Mouse (Mus musculus): ENCODE results near the gene Cnnm2. TPM values are rescaled to one million over a fixed set of nuclear protein-coding genes. Genes with fewer than 3 reads are reported as not detected.

Cnnm2 gene
- polyA plus RNA-seq, 1 experiment: 28.7 TPM

GRCm38 (mm10) chr19:46801492-46801891 lies 40.1 kb downstream of the Cnnm2 start:
- no peak overlapping the region for H3K4me3 ChIP-seq (ENCODE audit: insufficient read depth, low read depth, low read length)
- no peak overlapping the region for H3K27ac ChIP-seq (replicated peaks; ENCODE audit: low read depth, low read length)
- H3K4me1 ChIP-seq (ENCODE audit: control insufficient read depth, insufficient read depth, insufficient read length, low read length): peaks cover 3% of the 10 kb centered on the region; the same call in 1 of the 2 replicates

- H3K4me3 ChIP-seq (ENCODE audit: insufficient read depth, low read depth, low read length): no peak overlapping the region
- H3K27ac ChIP-seq (replicated peaks; ENCODE audit: low read depth, low read length): no peak overlapping the region
- H3K4me1 ChIP-seq (ENCODE audit: control insufficient read depth, insufficient read depth, insufficient read length, low read length): peaks cover 3% of the 10 kb centered on the region; the same call in 1 of the 2 replicates
Measured at GRCm38 (mm10) chr19:46802306-46802705, 40.9 kb downstream of the Cnnm2 start.

GRCm38 (mm10) chr19:46803732-46804131 lies 42.3 kb downstream of the Cnnm2 start:
- no peak overlapping the region for H3K4me3 ChIP-seq (ENCODE audit: insufficient read depth, low read depth, low read length)
- no peak overlapping the region for H3K27ac ChIP-seq (replicated peaks; ENCODE audit: low read depth, low read length)
- peaks cover 3% of the 10 kb centered on the region for H3K4me1 ChIP-seq (ENCODE audit: control insufficient read depth, insufficient read depth, insufficient read length, low read length)

DNA sequence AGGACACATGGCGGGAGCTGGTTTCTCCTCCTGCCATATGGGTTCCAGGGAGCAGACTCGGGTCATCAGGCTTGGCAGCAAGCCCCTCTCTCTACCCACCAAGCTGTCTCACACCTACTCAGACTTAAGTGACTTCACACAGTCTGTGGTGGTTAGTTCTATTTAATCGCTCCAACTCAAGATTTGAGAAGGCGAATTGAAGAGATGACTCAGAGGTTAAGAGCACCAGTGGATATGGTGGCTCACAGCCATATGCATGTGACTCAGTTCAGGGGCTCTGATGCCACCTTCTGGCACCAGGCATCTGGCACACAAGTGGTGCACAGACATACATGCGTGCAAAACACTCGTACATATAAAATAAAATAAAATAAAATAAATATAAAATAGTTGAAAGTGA lies 43.4 kb downstream of the Cnnm2 start:
- Histone ChIP-seq H3K27ac (replicated peaks; ENCODE audit: low read depth, low read length) (no peak overlapping the region), H3K4me1 (ENCODE audit: control insufficient read depth, insufficient read depth, insufficient read length, low read length) (peaks cover 3% of the 10 kb centered on the region)

DNA sequence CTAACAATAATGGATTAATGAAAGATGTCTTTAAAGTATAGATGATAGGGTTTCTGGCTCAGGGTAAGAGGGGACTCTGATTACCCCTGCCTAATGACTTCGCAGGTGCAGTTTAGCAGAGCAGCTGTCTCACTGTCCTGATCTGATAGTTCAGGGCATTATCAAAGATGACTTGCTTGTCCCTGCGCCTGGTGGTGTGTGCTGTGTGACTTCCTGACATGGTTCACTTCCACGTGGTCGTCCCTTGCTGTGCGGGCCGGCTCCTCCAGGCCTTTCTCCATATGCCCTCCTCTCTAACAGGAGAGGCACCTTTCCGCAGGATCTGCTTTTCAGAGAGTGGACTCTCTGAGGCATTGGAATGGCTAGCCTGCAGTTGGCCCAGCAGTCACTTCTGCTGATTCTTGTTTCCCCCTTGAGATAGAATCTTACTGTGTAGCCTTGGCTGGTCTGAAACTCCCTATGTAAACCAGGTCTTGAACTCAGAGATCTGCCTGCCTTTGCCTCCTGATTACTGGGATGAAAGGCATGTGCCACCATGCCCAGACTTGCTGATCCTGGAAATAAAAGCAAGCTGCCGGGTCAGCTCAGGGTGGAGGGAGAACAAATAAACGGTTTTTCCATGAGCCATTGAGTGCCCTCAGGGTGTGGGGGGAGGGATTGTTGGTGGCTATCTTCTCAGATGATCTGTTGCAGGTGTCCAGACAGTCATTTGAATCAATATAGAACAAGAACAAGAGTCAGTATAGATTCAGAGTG lies 44.7 kb downstream of the Cnnm2 start:
- no peak overlapping the region for H3K27ac ChIP-seq (replicated peaks; ENCODE audit: low read depth, low read length)
- no peak overlapping the region for H3K4me3 ChIP-seq (ENCODE audit: insufficient read depth, low read depth, low read length)
- H3K4me1 ChIP-seq (ENCODE audit: control insufficient read depth, insufficient read depth, insufficient read length, low read length): peaks cover 5% of the 10 kb centered on the region

More for the DNA sequence above, 43.4 kb downstream of the Cnnm2 start:
- H3K4me3 ChIP-seq (ENCODE audit: insufficient read depth, low read depth, low read length): no peak overlapping the region

DNA sequence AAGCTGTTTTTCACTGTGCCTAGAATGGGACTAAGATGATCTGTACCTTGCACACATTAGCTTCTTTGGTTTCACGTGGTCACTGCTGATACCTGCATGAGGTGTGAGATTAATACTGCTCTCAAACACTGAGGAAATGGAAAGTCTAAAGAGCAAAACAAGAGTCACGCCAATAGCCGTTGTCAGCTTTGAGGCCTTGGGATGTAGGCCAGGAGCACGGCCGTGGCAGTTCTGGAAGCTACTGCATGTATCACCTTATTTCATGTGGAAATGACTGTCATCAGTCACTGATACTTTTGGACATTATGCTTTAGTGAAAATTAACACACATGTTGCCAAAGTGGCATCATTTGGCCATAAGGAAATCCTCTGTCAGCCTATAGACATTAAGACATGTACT lies 46.9 kb downstream of the Cnnm2 start:
- Histone ChIP-seq H3K4me3 (ENCODE audit: insufficient read depth, low read depth, low read length) (no peak overlapping the region), H3K4me1 (ENCODE audit: control insufficient read depth, insufficient read depth, insufficient read length, low read length) (peaks cover 5% of the 10 kb centered on the region), H3K27ac (replicated peaks; ENCODE audit: low read depth, low read length) (no peak overlapping the region)

GRCm38 (mm10) chr19:46809031-46809430 lies 47.6 kb downstream of the Cnnm2 start:
- peaks cover 2% of the 10 kb centered on the region for H3K4me1 ChIP-seq (ENCODE audit: control insufficient read depth, insufficient read depth, insufficient read length, low read length)
- H3K4me3 ChIP-seq (ENCODE audit: insufficient read depth, low read depth, low read length): no peak overlapping the region
- no peak overlapping the region for H3K27ac ChIP-seq (replicated peaks; ENCODE audit: low read depth, low read length)

DNA sequence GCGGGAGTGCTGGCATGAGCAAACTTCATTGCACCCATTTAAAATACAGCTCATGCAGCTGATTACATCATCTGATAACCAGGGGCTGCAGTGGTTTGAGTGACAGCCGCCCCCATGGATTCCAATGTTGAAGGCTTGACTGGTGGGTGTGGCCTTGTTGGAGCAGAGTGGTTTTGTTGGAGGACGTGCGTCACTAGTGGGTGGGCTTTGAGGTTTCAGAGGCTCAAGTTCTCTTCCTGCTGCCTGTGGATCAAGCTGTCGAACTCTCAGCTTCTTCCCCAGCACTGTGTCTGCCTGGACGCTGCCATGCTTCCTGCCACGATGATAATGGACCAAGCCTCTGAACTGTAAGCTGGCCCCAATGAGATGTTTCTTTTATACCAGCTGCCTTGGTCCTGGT lies 57.9 kb downstream of the Cnnm2 start:
- no peak overlapping the region for H3K4me3 ChIP-seq (ENCODE audit: insufficient read depth, low read depth, low read length)
- H3K4me1 ChIP-seq (ENCODE audit: control insufficient read depth, insufficient read depth, insufficient read length, low read length): no peaks in the 10 kb centered on the region
- H3K27ac ChIP-seq (replicated peaks; ENCODE audit: low read depth, low read length): no peak overlapping the region

DNA sequence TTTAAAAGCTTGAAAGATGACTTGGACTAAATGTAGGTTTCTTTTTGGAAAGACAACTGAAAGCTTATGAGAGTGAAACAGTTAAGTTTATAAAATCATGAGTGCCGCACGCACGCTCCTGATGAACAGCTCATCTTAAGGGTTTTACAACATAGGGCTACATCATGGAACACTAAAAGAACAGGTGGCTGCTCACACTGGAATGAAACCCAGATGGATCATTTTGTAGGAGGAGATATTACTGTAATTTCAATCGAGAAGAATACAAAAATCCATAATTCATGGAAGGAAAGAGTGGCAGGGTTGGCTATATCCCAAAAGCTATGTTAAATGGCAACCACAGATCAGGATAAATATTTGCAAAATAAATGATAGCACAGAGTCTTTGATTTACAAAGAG lies 61.1 kb downstream of the Cnnm2 start:
- Histone ChIP-seq H3K4me1 (ENCODE audit: control insufficient read depth, insufficient read depth, insufficient read length, low read length) (no peaks in the 10 kb centered on the region), H3K27ac (replicated peaks; ENCODE audit: low read depth, low read length) (no peak overlapping the region)

DNA sequence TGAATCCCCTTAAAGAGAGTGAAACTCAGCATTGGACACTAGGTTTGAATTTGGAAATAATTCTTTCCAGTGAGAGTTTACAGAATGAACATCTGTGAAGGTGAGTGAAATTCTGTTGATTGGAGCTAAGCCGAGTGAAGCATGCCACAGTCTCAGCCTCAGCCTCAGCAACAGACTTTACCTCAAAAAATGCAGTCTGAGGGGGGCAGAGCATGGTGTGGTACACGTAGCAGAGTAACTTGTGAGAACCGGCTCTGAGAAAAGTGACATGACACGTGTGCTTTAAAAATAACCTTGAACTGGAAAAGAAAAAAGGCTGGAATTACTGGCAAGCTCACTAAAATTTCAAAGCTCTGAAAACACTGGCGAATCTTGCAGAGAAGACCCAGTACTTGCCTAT lies 62.4 kb downstream of the Cnnm2 start:
- no peaks in the 10 kb centered on the region for H3K4me1 ChIP-seq (ENCODE audit: control insufficient read depth, insufficient read depth, insufficient read length, low read length)
- H3K4me3 ChIP-seq (ENCODE audit: insufficient read depth, low read depth, low read length): no peak overlapping the region
- H3K27ac ChIP-seq (replicated peaks; ENCODE audit: low read depth, low read length): no peak overlapping the region; the same call in 1 of the 2 replicates

More for the DNA sequence above, 61.1 kb downstream of the Cnnm2 start:
- no peak overlapping the region for H3K4me3 ChIP-seq (ENCODE audit: insufficient read depth, low read depth, low read length)

GRCm38 (mm10) chr19:46824867-46825266 lies 63.5 kb downstream of the Cnnm2 start:
- no peaks in the 10 kb centered on the region for H3K4me1 ChIP-seq (ENCODE audit: control insufficient read depth, insufficient read depth, insufficient read length, low read length)
- H3K27ac ChIP-seq (replicated peaks; ENCODE audit: low read depth, low read length): no peak overlapping the region
- H3K4me3 ChIP-seq (ENCODE audit: insufficient read depth, low read depth, low read length): no peak overlapping the region

GRCm38 (mm10) chr19:46827654-46828165 lies 66.3 kb downstream of the Cnnm2 start:
- H3K4me3 ChIP-seq (ENCODE audit: insufficient read depth, low read depth, low read length): no peak overlapping the region
- H3K4me1 ChIP-seq (ENCODE audit: control insufficient read depth, insufficient read depth, insufficient read length, low read length): peaks cover 12% of the 10 kb centered on the region
- H3K27ac ChIP-seq (replicated peaks; ENCODE audit: low read depth, low read length): no peak overlapping the region

DNA sequence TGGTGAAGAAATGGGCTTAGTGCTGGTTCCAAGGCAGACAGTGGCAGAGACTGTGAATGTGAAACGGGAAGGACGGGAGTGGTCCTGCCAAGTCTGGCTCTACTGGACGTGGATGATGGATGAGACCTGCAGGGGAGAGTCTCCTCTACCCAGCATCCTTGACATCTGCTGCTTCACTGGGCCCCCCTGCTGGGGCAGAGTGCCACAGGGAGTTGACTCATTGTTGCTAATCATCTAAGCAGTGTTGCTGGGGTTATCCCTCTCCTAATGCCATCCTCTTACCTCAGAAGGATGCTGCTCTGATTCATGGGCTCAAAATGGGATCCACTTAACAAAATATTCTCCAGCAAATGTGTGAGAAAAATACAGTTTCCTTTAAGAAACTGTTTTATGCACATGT lies 67.6 kb downstream of the Cnnm2 start:
- H3K4me1 ChIP-seq (ENCODE audit: control insufficient read depth, insufficient read depth, insufficient read length, low read length): peaks cover 12% of the 10 kb centered on the region
- no peak overlapping the region for H3K4me3 ChIP-seq (ENCODE audit: insufficient read depth, low read depth, low read length)
- no peak overlapping the region for H3K27ac ChIP-seq (replicated peaks; ENCODE audit: low read depth, low read length)

DNA sequence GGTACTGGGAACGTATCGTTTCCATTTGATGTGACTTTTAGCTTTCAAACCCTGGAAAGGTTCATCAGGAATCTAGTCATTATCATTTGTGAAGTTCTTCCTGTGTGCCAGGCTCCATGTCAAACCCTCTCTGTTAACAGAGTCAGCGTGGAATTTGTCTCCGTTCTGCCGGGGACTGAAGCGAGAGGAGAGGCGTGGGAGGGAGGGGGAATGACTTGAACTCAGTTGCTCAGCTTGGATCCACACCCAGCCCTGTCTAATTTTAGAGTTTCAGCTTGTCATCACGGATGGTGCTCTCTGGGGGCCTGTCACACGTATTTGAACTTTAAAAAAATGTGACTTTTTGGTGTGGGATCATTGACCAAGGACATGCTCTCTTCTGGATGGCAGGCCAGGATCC lies 70.0 kb downstream of the Cnnm2 start:
- no peak overlapping the region for H3K27ac ChIP-seq (replicated peaks; ENCODE audit: low read depth, low read length)
- peaks cover 18% of the 10 kb centered on the region for H3K4me1 ChIP-seq (ENCODE audit: control insufficient read depth, insufficient read depth, insufficient read length, low read length)
- H3K4me3 ChIP-seq (ENCODE audit: insufficient read depth, low read depth, low read length): no peak overlapping the region

DNA sequence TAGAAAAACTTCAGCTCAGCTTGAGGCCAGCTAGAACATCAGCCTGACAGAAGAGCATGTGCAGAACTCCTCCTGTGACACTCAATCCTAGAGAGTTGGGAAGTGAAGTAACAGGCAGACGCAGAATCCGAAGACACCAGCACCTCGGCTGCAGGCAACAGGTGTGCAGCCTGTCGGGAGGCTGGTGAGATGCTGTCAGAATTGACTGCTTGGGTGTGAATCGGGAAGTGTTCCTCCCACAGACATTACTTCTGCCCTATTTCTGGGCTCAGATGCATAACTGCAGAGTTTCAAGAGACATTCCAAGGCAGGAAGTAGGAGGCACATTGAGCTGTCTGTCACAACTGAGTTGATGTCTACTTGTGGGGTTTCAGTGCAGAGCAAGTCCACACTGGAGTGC lies 72.9 kb downstream of the Cnnm2 start:
- H3K27ac ChIP-seq (replicated peaks; ENCODE audit: low read depth, low read length): no peak overlapping the region
- peaks cover 25% of the 10 kb centered on the region for H3K4me1 ChIP-seq (ENCODE audit: control insufficient read depth, insufficient read depth, insufficient read length, low read length)

DNA sequence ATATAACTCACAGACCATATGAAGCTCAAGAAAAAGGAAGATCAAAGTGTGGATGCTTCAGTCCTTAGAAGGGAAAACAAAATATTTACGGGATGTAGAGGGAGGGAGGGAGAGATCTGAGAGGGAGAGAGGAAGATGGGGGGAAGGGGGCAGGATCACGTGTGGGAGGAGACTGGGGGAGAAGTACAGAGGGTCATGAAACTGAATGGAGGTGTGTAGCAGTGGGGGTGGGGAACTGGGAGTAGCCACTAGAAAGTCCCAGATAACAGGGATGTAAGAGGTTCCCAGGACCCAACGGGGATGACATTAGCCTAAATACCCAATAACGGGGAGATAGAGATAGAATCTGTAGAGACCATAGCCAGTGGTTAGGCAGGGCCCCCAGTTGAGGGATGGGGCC lies 73.9 kb downstream of the Cnnm2 start:
- peaks cover 25% of the 10 kb centered on the region for H3K4me1 ChIP-seq (ENCODE audit: control insufficient read depth, insufficient read depth, insufficient read length, low read length)
- H3K4me3 ChIP-seq (ENCODE audit: insufficient read depth, low read depth, low read length): no peak overlapping the region
- H3K27ac ChIP-seq (replicated peaks; ENCODE audit: low read depth, low read length): no peak overlapping the region

More for the DNA sequence above, 72.9 kb downstream of the Cnnm2 start:
- no peak overlapping the region for H3K4me3 ChIP-seq (ENCODE audit: insufficient read depth, low read depth, low read length)
